Mouse (Mus musculus): ENCODE data around the gene Rbm20. TPM values are rescaled to one million over a fixed set of nuclear protein-coding genes. Genes with fewer than 3 reads are reported as not detected.

The Rbm20 gene
- total RNA-seq (2012; rRNA removed) (37.3 and 40.5 TPM in 2 replicates), polyA plus RNA-seq (2012; ENCODE audit: insufficient read depth in 1 of 2, insufficient read length in 2 of 2, low read depth in 1 of 2, low replicate concordance in 2 of 2, missing spikeins in 1 of 2) (10 to 100 TPM in 1 of 2 experiments, not detected in 1; 58.6 TPM)

DNA sequence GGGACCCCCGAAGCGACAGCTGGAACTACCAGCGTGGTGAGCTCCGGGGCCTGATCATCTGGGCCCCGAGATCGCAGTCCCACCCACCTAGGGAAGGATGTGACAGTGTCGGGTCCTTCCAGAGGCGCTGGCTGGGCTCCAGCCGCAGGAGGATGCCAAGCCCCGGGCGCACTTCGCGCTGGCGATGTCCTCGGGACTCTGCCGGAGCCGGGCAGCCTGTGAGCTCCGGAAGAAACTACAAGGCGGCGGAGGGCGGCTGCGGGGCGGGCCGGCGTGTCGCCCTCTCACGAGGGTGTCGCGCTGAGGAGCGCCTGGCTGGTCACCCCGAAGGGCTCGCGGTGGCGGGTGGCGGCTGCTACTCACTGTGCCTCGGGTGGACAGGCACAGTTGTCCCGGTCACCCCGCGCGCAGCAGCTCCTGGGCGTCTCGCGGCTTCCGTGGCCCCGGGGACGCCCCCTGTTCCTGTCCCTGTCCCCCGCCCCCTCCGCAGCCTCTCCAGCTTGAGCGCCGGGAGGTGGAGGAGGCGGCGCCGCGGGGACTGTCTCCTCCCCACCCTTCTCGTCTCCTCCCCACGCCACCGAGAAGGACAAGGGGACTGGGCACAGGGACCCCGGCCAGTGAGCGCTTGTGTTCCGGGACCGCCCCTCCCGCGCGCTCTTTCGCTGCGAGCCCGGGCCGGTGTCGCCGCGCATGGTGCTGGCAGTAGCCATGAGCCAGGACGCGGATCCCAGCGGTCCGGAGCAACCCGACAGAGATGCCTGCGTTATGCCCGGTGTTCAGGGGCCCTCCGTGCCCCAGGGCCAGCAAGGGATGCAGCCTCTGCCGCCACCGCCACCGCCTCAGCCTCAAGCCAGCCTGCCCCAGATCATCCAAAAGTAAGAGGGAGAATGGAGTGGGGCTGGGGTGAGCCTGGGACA is at the start of gene Rbm20:
Gene Rbm20 (plus strand): TSS at position 589 of the 917 bp plus-strand sequence.
- H3K36me3 ChIP-seq (ENCODE audit: control insufficient read depth in 1 of 2, insufficient read depth in 2 of 2, low read length in 2 of 2), result no peaks in the 10 kb centered on the region
- H3K27ac ChIP-seq (ENCODE audit: control insufficient read depth, low read depth, low read length), result no peak within 1 kb of the TSS
- no peak for DNase-seq (ENCODE audit: low read depth, low spot score)
- H3K79me2 ChIP-seq (ENCODE audit: control insufficient read depth, insufficient read depth, low read length, poor library complexity), result no peaks in the 10 kb centered on the region
- no peak within 1 kb of the TSS for H3K9ac ChIP-seq (ENCODE audit: control insufficient read depth, low read depth, low read length, poor library complexity, severe bottlenecking)
- TF ChIP-seq CHD1 (IDR thresholded peaks at IDR 0.05; ENCODE audit: low read depth, low read length) (no peak), RAD21 (IDR thresholded peaks at IDR 0.05; ENCODE audit: low read depth, low read length) (no peak), MAFK (IDR thresholded peaks at IDR 0.05; ENCODE audit: borderline replicate concordance, low read depth, low read length) (no peak), RCOR1 (IDR thresholded peaks at IDR 0.05; ENCODE audit: low read depth, low read length) (no peak), MYC (IDR thresholded peaks at IDR 0.05; ENCODE audit: low read depth, low read length) (no peak), MXI1 (IDR thresholded peaks at IDR 0.05; ENCODE audit: low read depth, low read length) (no peak), USF2 (IDR thresholded peaks at IDR 0.05; ENCODE audit: borderline replicate concordance in 1 of 2, insufficient read depth in 1 of 2, low read depth in 1 of 2, low read length in 2 of 2) (no peak), BHLHE40 (IDR thresholded peaks at IDR 0.05; ENCODE audit: borderline replicate concordance, low read depth, low read length) (no peak), ZKSCAN1 (IDR thresholded peaks at IDR 0.05; ENCODE audit: low read depth, low read length) (no peak)
- H3K4me1 ChIP-seq (ENCODE audit: control insufficient read depth in 1 of 2, insufficient read depth in 2 of 2, low read length in 2 of 2), result 0 out of 4 replicates have a peak, but pooled peaks cover 0 to 4% of the 10 kb centered on the region in 2 experiments
- peaks cover 7 to 24% of the 10 kb centered on the region in 2 experiments for H3K27me3 ChIP-seq (ENCODE audit: control insufficient read depth in 1 of 2, insufficient read depth in 2 of 2, low read length in 2 of 2)
- H3K4me3 ChIP-seq (ENCODE audit: control insufficient read depth in 1 of 2, insufficient read depth in 1 of 2, low read depth in 2 of 2, low read length in 2 of 2), result no peak within 1 kb of the TSS
- no peaks in the 10 kb centered on the region for H3K9me3 ChIP-seq (replicated peaks; ENCODE audit: insufficient read depth, low read length)

DNA sequence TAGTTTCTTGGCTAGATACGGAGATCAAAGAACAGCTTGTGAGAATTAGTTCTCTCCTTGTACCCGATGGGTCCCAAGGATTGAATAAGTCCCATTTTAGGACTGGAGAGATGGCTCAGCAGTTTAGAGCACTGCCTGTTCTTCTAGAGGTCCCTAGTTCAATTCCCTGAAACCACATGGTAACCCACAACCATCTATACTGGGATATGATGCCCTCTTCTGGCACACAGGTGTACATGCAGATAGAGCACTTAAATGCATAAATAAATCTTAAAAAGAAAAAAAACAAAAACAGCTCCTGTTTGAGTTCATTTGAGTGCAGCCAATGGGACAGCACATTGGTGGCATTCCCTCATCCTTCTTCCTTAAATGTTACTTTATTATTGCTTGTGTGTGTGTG is 39.1 kb upstream of the Rbm20 start:
- no peak overlapping the region for H3K9ac ChIP-seq (ENCODE audit: control insufficient read depth, low read depth, low read length, poor library complexity, severe bottlenecking)
- peaks cover 0 to 78% of the 10 kb centered on the region in 2 experiments; a peak in 2 of 4 replicates for H3K36me3 ChIP-seq (ENCODE audit: control insufficient read depth in 1 of 2, insufficient read depth in 2 of 2, low read length in 2 of 2)
- no peak overlapping the region for H3K4me3 ChIP-seq (ENCODE audit: control insufficient read depth in 1 of 2, insufficient read depth in 1 of 2, low read depth in 2 of 2, low read length in 2 of 2)
- no peaks in the 10 kb centered on the region for H3K4me1 ChIP-seq (ENCODE audit: control insufficient read depth in 1 of 2, insufficient read depth in 2 of 2, low read length in 2 of 2)
- DNase-seq (ENCODE audit: low read depth, low spot score), result peak; percentile 73
- H3K9me3 ChIP-seq (replicated peaks; ENCODE audit: insufficient read depth, low read length), result no peaks in the 10 kb centered on the region
- H3K79me2 ChIP-seq (ENCODE audit: control insufficient read depth, insufficient read depth, low read length, poor library complexity), result no peaks in the 10 kb centered on the region
- peak; percentile 89 for TF ChIP-seq MYC (IDR thresholded peaks at IDR 0.05; ENCODE audit: low read depth, low read length)
- peak; percentile 2 to 57 (median 47); a peak in 4 of 6 replicates for TF ChIP-seq CTCF (IDR thresholded peaks at IDR 0.05 in 2 of 3, conservative IDR thresholded peaks at IDR 0.05 in 1 of 3; ENCODE audit: control insufficient read depth in 1 of 3, insufficient read depth in 1 of 3, low read depth in 2 of 3, low read length in 3 of 3, poor library complexity in 1 of 3, severe bottlenecking in 1 of 3)
- no peak for TF ChIP-seq MYB (IDR thresholded peaks at IDR 0.05; ENCODE audit: low read depth, low read length)
- TF ChIP-seq RAD21 (IDR thresholded peaks at IDR 0.05; ENCODE audit: low read depth, low read length), result peak; percentile 18
- no peak for TF ChIP-seq USF2 (IDR thresholded peaks at IDR 0.05; ENCODE audit: borderline replicate concordance in 1 of 2, insufficient read depth in 1 of 2, low read depth in 1 of 2, low read length in 2 of 2)
- TF ChIP-seq SMC3 (IDR thresholded peaks at IDR 0.05; ENCODE audit: low read depth, low read length), result peak; percentile 49
- 0 out of 2 replicates have a peak, but pooled peaks have one; percentile 9 for TF ChIP-seq USF1 (IDR thresholded peaks at IDR 0.05; ENCODE audit: low read depth, low read length)
- TF ChIP-seq MEF2A (IDR thresholded peaks at IDR 0.05; ENCODE audit: extremely low read depth, insufficient replicate concordance, low read depth, low read length, poor library complexity, severe bottlenecking), result no peak
- TF ChIP-seq ZNF384 (IDR thresholded peaks at IDR 0.05; ENCODE audit: low read depth, low read length), result peak; percentile 57
- no peaks in the 10 kb centered on the region for H3K27me3 ChIP-seq (ENCODE audit: control insufficient read depth in 1 of 2, insufficient read depth in 2 of 2, low read length in 2 of 2)
- no peak overlapping the region for H3K27ac ChIP-seq (ENCODE audit: control insufficient read depth, low read depth, low read length)

All from MEL (cell line).